Mouse (Mus musculus): ENCODE measurements around the gene Acvr1b.

GRCm38 (mm10) chr15:101135405-101135804 lies 38.5 kb upstream of the Acvr1b start:
- TF ChIP-seq EP300 (IDR thresholded peaks at IDR 0.05; ENCODE audit: low read length) (no peak), CTCF (conservative IDR thresholded peaks at IDR 0.05 in 1 of 2, IDR thresholded peaks at IDR 0.05 in 1 of 2; ENCODE audit: low read depth in 2 of 2, low read length in 2 of 2) (no peak), JUN (IDR thresholded peaks at IDR 0.05; ENCODE audit: insufficient read depth, low read depth, low read length) (no peak), CHD2 (IDR thresholded peaks at IDR 0.05; ENCODE audit: low read length) (no peak), POLR2A (IDR thresholded peaks at IDR 0.05; ENCODE audit: low read depth, low read length) (no peak), CHD1 (IDR thresholded peaks at IDR 0.05; ENCODE audit: low read depth, low read length) (no peak), TBP (conservative IDR thresholded peaks at IDR 0.05; ENCODE audit: low read depth, low read length) (no peak), PAX5 (IDR thresholded peaks at IDR 0.05; ENCODE audit: low read length) (no peak), NRF1 (IDR thresholded peaks at IDR 0.05; ENCODE audit: low read depth, low read length) (no peak), ETS1 (conservative IDR thresholded peaks at IDR 0.05; ENCODE audit: low read depth, low read length) (no peak), MAFK (IDR thresholded peaks at IDR 0.05; ENCODE audit: insufficient replicate concordance, low read length) (no peak), KAT2A (IDR thresholded peaks at IDR 0.05; ENCODE audit: insufficient replicate concordance, low read length) (no peak), HCFC1 (IDR thresholded peaks at IDR 0.05; ENCODE audit: low read depth, low read length) (no peak), TCF12 (IDR thresholded peaks at IDR 0.05; ENCODE audit: low read depth, low read length) (no peak)
